Mouse (Mus musculus) natural killer cell, adult 2 months (primary cell): ENCODE data around the gene Mrpl39.

Experiments
- DNase-seq, 2 experiments: peaks; one replicate each; pipeline ENCODE4 v3.0.0; 2022; ENCODE audit warnings: low spot score in 2 of 2

Mrpl39 gene

GRCm38 (mm10) chr16:84744703-84745490 is 9.4 kb upstream of the Mrpl39 start:
- DNase-seq, result no peak

DNA sequence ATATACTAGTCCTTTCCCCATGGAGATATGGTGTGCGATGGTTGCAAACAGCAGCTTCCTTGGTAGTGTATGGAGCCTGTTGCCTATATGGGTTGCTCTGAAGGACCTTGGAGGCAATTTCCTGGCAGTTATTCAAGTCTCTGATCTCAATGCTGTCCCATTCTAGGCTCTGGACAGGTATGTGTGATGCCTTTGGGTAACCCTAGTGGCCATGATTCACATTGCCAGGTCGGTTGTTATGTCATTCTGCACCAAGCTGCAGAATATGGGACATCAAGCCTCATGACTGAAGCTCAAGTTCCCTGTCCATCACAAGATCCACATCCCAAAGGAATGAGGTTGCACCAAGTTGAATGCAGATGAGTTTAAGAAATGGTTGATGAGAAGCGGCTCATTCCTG is 1.8 kb upstream of the Mrpl39 start:
- no peak for DNase-seq

GRCm38 (mm10) chr16:84734806-84735165 is 756 bp downstream of the Mrpl39 start:
- no peak for DNase-seq

DNA sequence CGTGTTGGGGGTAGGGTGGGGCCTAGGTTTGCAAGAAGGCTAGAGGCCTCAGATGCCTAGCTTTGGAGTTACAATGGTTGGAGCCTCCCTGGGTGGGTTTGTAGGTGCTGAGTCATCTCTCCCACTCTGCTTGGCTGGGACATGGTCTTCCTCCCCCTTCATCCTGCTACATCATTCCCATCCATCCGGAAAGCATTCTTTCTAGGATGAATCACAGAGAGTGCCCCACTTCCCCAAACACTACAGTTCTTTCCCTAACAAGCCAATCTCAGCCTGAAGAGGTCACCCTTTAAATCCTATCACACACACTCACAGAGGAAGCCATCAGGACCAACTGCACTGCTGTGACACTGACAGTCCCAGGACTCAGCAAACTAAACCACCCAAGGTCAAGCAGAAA is 14.9 kb downstream of the Mrpl39 start:
- no peak for DNase-seq

GRCm38 (mm10) chr16:84718250-84718649 is 17.3 kb downstream of the Mrpl39 start:
- DNase-seq, result no peak

DNA sequence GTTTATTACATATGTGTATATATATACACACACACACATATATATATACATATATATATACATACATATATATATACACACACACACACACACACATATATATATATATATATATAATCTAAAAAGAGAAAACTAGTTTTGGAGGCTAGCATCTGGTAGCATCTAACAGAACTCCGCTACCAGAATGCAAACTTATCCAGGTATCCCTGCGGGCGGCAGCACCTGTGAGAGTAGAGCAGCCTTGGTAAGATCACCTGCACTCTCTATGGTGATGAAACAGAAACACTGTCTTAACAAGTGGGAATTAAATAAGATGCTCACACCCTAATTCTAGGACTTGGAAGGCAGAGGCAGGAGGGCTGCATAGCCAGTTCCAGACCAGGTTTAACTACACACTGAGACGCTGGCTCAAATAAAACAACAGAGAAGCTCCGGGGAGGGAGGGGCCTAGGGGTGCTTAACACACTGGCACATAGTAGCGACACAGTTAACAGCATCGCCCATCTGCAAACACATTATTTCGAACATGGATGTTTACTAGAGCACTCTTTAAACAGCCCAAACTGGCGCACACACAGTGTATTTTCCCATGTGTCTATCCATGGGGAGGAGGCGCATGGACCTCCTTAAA is 17.8 kb downstream of the Mrpl39 start:
- DNase-seq, result no peak

- no peak for DNase-seq
Observed at GRCm38 (mm10) chr16:84716724-84717617, 18.6 kb downstream of the Mrpl39 start.

DNA sequence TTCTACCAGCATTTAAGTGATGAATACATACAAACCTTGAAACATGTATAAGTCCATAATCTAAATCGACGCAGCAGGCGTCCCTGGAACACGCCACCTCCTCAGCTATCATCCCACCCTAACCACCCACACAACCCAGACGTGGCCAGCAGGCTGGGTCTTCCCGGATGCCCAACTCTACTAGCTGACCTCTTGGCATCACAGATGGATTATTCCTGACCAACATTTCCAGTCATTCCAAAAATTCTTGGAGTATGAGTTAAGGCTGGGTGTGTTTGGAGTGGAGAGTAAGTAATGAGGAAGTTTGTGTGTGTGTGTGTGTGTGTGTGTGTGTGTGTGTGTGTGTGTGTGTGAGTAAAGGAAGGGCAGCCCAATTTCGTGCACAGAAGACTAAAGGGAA is 19.3 kb downstream of the Mrpl39 start:
- DNase-seq, result no peak

GRCm38 (mm10) chr16:84714978-84715377 is 20.6 kb downstream of the Mrpl39 start:
- no peak for DNase-seq

DNA sequence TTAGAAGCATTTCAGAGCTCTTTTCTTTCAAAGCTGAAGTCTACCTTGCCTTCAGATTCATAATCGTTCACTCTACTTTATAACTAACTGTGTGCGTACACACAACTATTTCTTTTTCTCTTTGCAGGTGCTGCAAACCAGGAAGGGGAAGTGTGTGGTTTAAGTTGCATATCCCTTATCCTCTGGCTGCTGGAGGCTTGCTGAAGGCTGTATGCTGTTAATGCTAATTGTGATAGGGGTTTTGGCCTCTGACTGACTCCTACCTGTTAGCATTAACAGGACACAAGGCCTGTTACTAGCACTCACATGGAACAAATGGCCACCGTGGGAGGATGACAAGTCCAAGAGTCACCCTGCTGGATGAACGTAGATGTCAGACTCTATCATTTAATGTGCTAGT is 21.6 kb downstream of the Mrpl39 start:
- peak in 1 of 2 experiments; percentile 22 for DNase-seq

- no peak for DNase-seq
Observed at GRCm38 (mm10) chr16:84713156-84713555, 22.4 kb downstream of the Mrpl39 start.

GRCm38 (mm10) chr16:84708649-84709048 is 26.9 kb downstream of the Mrpl39 start:
- no peak for DNase-seq

DNA sequence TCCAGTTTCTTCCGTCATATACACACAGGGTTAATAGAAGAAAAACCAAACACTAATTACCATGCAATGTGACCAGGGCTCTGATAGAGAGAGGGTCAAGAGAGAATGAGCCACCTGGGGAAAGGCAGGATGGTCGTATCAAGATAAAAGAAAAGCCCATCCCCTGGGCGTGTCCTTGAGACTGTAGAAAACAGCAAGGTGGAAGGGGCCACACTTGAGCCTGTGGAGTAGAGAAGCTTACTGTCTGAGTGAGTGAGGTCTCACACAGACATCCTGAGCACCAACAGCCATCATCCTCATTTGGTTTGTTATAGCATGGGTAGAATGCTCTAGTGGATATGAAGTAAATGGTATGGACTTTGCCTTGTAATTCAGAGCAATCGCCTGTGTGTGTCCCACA is 27.7 kb downstream of the Mrpl39 start:
- DNase-seq, result no peak

DNA sequence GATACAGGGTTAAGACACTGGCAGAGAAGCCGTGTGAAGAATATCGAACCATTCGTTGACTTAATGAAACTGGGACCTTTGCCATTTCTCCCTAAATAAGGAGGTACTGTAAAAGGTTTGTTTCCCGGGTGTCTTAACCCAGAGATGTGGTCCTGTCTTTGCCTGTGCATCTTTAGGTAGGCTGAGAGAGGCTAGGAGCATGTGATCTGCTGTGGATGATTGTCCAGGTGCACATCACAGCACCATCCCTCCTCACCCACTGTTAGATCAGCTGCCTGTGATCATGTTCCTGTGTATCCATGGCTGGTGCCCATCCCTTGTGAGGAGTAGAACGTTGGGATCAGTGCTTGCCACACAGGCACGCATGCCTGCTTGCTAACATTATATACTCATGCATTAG is 29.0 kb downstream of the Mrpl39 start:
- DNase-seq, result no peak

GRCm38 (mm10) chr16:84705507-84705906 is 30.0 kb downstream of the Mrpl39 start:
- DNase-seq, result no peak

GRCm38 (mm10) chr16:84704661-84705240 is 30.8 kb downstream of the Mrpl39 start:
- DNase-seq, result no peak

DNA sequence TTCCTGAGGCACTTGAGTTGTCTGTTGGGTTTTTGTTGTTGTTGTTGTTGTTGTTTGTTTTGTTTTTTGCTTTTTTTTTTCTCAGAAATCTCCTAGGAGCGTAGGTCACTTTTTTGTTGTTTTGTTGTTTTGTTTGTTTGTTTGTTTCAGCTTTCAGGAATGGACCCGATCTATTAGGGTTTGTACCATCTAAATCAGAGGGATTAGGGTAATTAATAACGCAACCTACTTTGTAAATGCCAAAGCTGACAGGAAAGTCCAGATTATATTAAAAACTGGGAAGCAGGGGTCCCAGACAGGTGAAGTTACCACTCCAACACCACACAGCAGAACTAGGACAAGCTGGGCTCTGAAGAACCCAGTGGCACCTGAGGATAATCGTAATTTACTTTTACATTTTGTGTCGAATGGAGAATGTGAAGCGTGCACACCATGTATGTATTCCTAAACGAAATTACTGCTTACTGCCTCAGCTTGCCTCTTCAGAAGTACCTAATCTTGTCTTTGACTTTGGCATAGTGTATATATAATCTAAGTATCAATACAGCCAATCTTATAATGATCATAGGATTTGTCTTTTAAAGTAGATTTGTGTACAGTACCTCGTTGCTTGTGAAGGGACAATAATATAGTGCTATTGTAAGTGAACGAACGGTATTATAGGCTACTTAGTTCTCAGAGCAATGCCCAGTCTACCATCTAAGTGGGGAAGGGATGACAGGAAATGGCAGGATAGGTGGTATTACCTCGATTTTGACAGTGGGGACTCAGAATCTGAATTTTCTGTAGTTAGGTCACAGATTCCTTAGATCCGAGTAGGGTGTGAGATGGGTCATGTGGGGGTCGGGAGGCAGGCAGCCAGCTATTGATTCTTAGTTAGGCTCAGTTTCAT is 31.5 kb downstream of the Mrpl39 start:
- no peak for DNase-seq

DNA sequence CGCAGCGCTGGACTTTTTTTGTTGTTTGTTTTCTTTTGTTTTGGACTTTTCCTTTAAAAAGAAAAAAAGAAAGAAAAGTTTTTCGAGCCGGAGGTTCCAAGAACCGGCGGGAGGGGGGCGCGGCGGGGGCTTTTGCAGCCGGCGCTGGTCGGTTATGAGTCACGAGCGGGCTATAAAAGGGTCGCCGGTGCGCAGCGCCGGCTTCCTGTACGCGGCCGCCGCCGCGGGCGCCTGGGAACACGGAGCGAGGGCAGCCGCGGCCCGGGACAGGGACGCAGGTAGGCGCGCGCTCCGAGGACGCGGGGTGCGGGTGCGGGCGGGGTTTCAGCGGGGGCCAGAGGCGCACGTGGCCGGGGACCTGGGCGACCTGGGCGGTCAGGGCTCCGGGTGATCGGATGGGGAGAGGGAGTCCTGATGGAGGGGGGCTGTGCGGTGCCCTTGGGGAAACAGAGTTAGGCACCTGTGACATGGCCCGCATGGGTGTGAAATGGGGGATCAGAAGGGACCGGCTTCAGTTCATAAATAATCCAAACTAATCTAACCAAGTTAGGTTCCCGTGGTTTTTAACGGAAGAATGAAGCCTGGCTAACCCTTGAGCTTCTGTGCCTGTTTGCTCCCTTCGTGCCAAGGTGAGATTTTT is 32.3 kb downstream of the Mrpl39 start:
- DNase-seq, result peak; percentile 72 to 82

DNA sequence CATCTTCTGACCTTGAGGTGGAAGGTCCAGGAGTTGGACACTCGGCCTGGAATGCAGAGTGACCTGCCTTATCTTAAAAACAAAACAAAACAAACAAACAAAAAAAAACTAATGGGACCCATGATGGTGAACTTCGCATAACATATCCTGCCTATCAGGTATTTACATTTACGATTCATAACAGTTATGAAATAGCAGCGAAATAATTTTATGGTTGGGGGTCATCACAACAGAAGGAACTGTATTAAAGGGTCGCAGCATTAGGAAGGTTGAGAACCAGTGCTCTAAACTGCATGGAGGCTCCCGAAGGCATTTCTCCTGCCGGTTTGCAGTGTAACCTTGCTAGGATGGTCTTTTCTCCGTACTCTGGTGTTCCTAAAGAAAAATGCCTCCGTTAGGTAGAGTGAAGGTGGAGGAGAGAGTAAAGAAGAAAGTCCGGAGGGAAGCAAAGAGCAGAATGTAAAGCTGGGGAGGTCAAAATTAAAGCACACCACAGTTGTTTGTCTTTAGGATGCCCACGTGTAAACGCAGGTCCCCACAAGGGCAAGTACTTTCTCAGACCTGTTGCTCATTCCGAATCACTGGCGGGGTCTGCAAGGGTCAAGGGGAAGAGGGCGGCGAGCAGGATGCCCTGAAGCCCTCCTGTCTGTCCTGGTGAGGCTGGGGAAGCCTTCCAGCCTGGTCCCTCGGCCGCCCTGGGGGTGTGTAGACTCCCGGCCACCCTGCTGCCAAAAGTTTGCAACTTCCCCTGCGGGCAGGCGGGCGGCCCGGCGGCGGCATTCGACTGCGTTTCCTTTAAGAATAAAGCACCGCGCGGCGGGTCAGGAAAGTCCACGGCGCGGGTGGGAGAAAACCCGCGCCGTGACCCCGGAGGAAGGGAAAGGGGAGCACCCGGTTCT is 33.1 kb downstream of the Mrpl39 start:
- DNase-seq, result peak; percentile 56 to 66

DNA sequence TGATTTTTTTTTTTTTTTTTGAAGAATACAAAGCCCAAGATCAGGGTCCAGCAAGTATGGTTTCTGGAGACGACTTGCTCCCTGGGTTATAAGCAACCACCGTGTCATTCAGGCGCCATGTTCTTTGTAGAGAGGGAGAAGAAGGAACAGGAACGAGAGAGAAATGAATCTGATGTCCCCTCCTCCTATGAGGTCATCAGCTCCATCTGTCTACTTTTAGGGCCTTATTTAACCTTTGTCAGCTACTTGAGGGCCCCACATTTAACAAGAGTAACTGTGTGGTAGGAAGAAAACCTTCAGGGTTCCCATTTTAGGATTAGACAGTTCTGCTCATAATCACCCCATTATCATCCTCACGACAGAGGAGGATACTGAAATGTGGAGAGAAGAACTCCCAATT is 34.5 kb downstream of the Mrpl39 start:
- DNase-seq, result no peak
